Mouse (Mus musculus) C2C12 (cell line): ENCODE results near the gene Epn2. TPM values are rescaled to one million over a fixed set of nuclear protein-coding genes. Genes with fewer than 3 reads are reported as not detected.

ENCODE experiments used
- H3K27me3 ChIP-seq: one replicate; pipeline ENCODE4 v1.6.1; 2011; ENCODE audit not compliant: control insufficient read depth, insufficient read depth, insufficient read length
- H3K36me3 ChIP-seq: one replicate; pipeline ENCODE4 v1.6.1; 2011; ENCODE audit not compliant: control insufficient read depth, insufficient read depth
- H3K4me3 ChIP-seq: one replicate; pipeline ENCODE4 v1.5.1; 2011; ENCODE audit warnings: mild to moderate bottlenecking, control low read depth; ENCODE audit not compliant: poor library complexity, insufficient read depth, severe bottlenecking
- H3K79me2 ChIP-seq: one replicate; pipeline ENCODE4 v1.6.1; 2011; ENCODE audit not compliant: control insufficient read depth, insufficient read depth
- H3K79me3 ChIP-seq: one replicate; pipeline ENCODE4 v1.6.1; 2011; ENCODE audit warnings: low read depth, control low read depth
- H3ac ChIP-seq: one replicate; pipeline ENCODE3; 2011; ENCODE audit warnings: low read depth; ENCODE audit not compliant: control insufficient read depth, insufficient read length
- CEBPB ChIP-seq: IDR thresholded peaks from one replicate; pipeline ENCODE4 v1.6.1; 2011; ENCODE audit warnings: low read depth, mild to moderate bottlenecking, control low read depth, moderate library complexity
- CTCF ChIP-seq: IDR thresholded peaks from one replicate; pipeline ENCODE4 v1.5.1; 2011; ENCODE audit not compliant: control insufficient read depth, insufficient read depth, insufficient read length
- FOSL1 ChIP-seq: IDR thresholded peaks from one replicate; pipeline ENCODE4 v1.8.0; 2011; ENCODE audit warnings: mild to moderate bottlenecking, low read length; ENCODE audit not compliant: poor library complexity, insufficient read depth, severe bottlenecking
- MAX ChIP-seq: IDR thresholded peaks from one replicate; pipeline ENCODE4 v1.6.1; 2011; ENCODE audit warnings: mild to moderate bottlenecking, control low read depth
- MYOD1 ChIP-seq: IDR thresholded peaks from one replicate; pipeline ENCODE4 v1.6.1; 2011; ENCODE audit warnings: low read depth; ENCODE audit not compliant: control insufficient read depth, insufficient read length
- MYOG ChIP-seq: IDR thresholded peaks from one replicate; pipeline ENCODE4 v1.6.1; 2011; ENCODE audit not compliant: control insufficient read depth, insufficient read length; ENCODE audit errors: extremely low read depth
- USF1 ChIP-seq: IDR thresholded peaks from one replicate; pipeline ENCODE4 v1.6.1; 2011; ENCODE audit warnings: low read depth, mild to moderate bottlenecking, control low read depth, moderate library complexity
- polyA plus RNA-seq: library from polyadenylated mRNA; unstranded; fragments of >200 nt; fragmentation: generic; extraction: Trizol; gene quantifications from one replicate; pipeline ENCODE4 v1.2.1, GENCODE M21; 2012; ENCODE audit warnings: missing spikeins

The Epn2 gene
- polyA plus RNA-seq, 1 experiment = 21.1 TPM

- H3K79me2 ChIP-seq = no peaks in the 10 kb centered on the region
- no peak overlapping the region for H3ac ChIP-seq
- H3K27me3 ChIP-seq = peaks cover 32% of the 10 kb centered on the region
- no peak overlapping the region for H3K4me3 ChIP-seq
- no peak for TF ChIP-seq CEBPB
- TF ChIP-seq MYOD1 = no peak
- no peak for TF ChIP-seq CTCF
- TF ChIP-seq USF1 = no peak
- TF ChIP-seq FOSL1 = no peak
- no peak for TF ChIP-seq MYOG
- no peak for TF ChIP-seq MAX
- H3K79me3 ChIP-seq = no peaks in the 10 kb centered on the region
- H3K36me3 ChIP-seq = no peaks in the 10 kb centered on the region
Observed at GRCm38 (mm10) chr11:61469317-61469917, 110.1 kb downstream of the Epn2 start.

GRCm38 (mm10) chr11:61468534-61468933, 111.0 kb downstream of the Epn2 start:
- Histone ChIP-seq H3K27me3 (peaks cover 31% of the 10 kb centered on the region), H3ac (no peak overlapping the region), H3K4me3 (no peak overlapping the region), H3K36me3 (no peaks in the 10 kb centered on the region), H3K79me3 (no peaks in the 10 kb centered on the region), H3K79me2 (no peaks in the 10 kb centered on the region)
- TF ChIP-seq USF1 (no peak), MAX (no peak), FOSL1 (no peak), MYOG (no peak), CEBPB (no peak), CTCF (no peak), MYOD1 (no peak)

Other genes starting within 250 kb of the Epn2 start
- gene Slc47a2, start 236.8 kb downstream of the Epn2 start, polyA plus RNA-seq = not detected
- gene Slc47a1, start 201.3 kb downstream of the Epn2 start, polyA plus RNA-seq = 0.02 TPM
- not detected for gene Rnf112, start 125.6 kb downstream of the Epn2 start, polyA plus RNA-seq
- not detected for gene Mfap4, start 94.3 kb downstream of the Epn2 start, polyA plus RNA-seq
- gene Mapk7, start 85.3 kb downstream of the Epn2 start, polyA plus RNA-seq = 21.3 TPM
- 45.7 TPM for gene B9d1, start 74.5 kb downstream of the Epn2 start, polyA plus RNA-seq
- gene Grap, start 73.6 kb upstream of the Epn2 start, polyA plus RNA-seq = 0.14 TPM
- not detected for gene Fam83g, start 104.4 kb upstream of the Epn2 start, polyA plus RNA-seq
- gene Slc5a10, start 141.1 kb upstream of the Epn2 start, polyA plus RNA-seq = not detected
- gene Prpsap2, start 182.4 kb upstream of the Epn2 start, polyA plus RNA-seq = 15.9 TPM